Mouse (Mus musculus): ENCODE measurements around the gene Unc93b1. TPM values are rescaled to one million over a fixed set of nuclear protein-coding genes. Genes with fewer than 3 reads are reported as not detected.
"Not testable (repeated sequence)": the region's sequence is repeated elsewhere in the genome, so short reads cannot be mapped to it uniquely, and the experiment has no call there.

The Unc93b1 gene
- total RNA-seq, 2 experiments from 2014 or later, result 29.3 to 34.4 TPM

- ATAC-seq (replicated peaks; ENCODE audit: low FRiP score, poor library complexity, severe bottlenecking), result peak; percentile 90
Observed at GRCm38 (mm10) chr19:3972229-3972628, 37.2 kb downstream of the Unc93b1 start, which contains the start of gene Aldh3b2. Gene Aldh3b2 (plus strand): TSS chr19:3972328.

- not testable (repeated sequence) for ATAC-seq (replicated peaks; ENCODE audit: low FRiP score, poor library complexity, severe bottlenecking)
Observed at GRCm38 (mm10) chr19:3974608-3975007, 39.6 kb downstream of the Unc93b1 start.

DNA sequence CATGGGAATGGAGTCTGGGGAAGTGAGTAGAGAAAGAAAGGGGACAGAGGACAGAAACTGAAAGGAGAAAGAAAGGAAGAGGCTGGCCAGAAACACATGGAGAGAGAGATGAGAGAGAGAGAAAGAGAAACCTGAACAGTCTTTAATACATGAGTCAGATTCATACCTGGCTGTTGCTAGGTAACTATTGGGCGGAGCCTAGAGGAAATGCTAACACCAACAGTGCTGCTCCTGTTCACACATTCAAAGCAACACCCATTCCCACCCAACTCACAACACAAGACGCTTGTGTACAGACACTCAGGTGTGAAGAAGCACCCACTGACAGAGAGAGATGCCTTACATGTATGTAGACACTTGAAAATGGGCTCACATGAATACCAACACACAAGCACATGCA, 40.9 kb downstream of the Unc93b1 start:
- no peak for ATAC-seq (replicated peaks; ENCODE audit: low FRiP score, poor library complexity, severe bottlenecking)

- ATAC-seq (replicated peaks; ENCODE audit: low FRiP score, poor library complexity, severe bottlenecking), result peak; percentile 65; the same call in 1 of the 2 replicates
Observed at GRCm38 (mm10) chr19:3980309-3980708, 45.3 kb downstream of the Unc93b1 start.

GRCm38 (mm10) chr19:3980917-3981316, 45.9 kb downstream of the Unc93b1 start:
- ATAC-seq (replicated peaks; ENCODE audit: low FRiP score, poor library complexity, severe bottlenecking), result no peak

GRCm38 (mm10) chr19:3983527-3984200, 48.7 kb downstream of the Unc93b1 start:
- no peak for ATAC-seq (replicated peaks; ENCODE audit: low FRiP score, poor library complexity, severe bottlenecking)

GRCm38 (mm10) chr19:3985261-3985681, 50.3 kb downstream of the Unc93b1 start:
- ATAC-seq (replicated peaks; ENCODE audit: low FRiP score, poor library complexity, severe bottlenecking), result no peak

DNA sequence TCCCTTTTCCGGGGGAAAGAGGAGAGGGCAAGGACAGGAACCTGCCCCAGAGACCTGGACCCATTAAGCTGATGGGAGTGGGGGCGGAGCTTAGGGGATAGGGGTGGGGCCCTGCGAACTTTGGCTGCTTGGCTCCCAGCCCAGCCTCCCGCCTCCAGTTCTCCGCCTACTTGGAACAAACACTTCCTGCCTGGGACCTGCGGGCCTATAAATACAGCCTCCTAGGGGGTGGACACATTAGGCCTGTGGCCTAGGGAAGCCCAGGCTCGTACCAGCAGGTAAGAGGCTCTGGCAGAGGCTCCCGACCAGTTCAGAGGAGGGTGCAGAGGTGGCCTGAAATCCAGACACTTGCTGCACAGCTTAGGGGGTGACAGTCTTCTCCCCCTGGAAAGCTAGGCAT, 51.3 kb downstream of the Unc93b1 start, which contains the start of gene Acy3:
Acy3 (plus strand) TSS at position 237 of the 400 bp plus-strand sequence.
- peak; percentile 63 for ATAC-seq (replicated peaks; ENCODE audit: low FRiP score, poor library complexity, severe bottlenecking)

GRCm38 (mm10) chr19:3988066-3988465, 53.1 kb downstream of the Unc93b1 start:
- ATAC-seq (replicated peaks; ENCODE audit: low FRiP score, poor library complexity, severe bottlenecking), result no peak

DNA sequence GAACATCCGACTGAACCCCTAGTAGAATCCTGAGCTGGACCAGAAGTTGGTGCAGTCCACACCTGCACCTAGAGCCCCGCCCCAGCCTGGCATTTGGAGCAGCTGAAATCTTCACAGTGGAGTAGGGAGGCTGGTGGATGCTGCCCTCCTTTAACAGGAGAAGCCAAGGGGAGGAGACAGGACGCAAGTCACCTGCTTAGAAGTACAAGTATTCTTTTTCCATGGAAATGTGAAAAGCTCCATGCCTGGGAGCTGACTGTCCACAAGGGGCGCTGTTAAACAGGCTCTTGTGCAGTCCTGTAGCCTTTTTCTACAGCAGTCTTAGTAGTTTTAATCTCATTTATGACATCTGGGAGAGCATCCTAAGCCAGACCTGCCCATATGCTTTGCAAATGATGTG, 53.8 kb downstream of the Unc93b1 start:
- no peak for ATAC-seq (replicated peaks; ENCODE audit: low FRiP score, poor library complexity, severe bottlenecking)

DNA sequence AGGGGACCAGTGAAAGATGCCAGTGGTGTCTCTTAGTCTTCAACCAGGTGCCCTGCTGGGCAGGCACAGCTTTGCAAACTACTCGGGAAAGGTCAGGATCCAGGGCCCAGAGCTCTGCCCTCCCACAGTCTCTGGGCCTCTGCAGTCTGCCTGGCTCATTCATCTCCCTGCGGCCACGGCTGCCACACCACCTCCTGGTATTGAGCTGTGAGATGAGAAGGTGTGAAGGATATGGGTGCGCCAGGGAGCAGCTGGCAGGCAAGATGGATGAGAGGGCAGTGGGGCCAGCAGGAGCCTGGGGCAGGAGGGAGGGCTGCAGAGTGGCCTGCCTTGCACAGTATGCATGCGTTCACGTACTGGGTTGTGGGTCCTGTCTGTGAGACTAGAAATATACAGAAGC, 55.8 kb downstream of the Unc93b1 start:
- ATAC-seq (replicated peaks; ENCODE audit: low FRiP score, poor library complexity, severe bottlenecking), result no peak

- ATAC-seq (replicated peaks; ENCODE audit: low FRiP score, poor library complexity, severe bottlenecking), result no peak
Observed at GRCm38 (mm10) chr19:3991562-3991961, 56.6 kb downstream of the Unc93b1 start.

GRCm38 (mm10) chr19:3991966-3992365, 57.0 kb downstream of the Unc93b1 start:
- ATAC-seq (replicated peaks; ENCODE audit: low FRiP score, poor library complexity, severe bottlenecking), result no peak

DNA sequence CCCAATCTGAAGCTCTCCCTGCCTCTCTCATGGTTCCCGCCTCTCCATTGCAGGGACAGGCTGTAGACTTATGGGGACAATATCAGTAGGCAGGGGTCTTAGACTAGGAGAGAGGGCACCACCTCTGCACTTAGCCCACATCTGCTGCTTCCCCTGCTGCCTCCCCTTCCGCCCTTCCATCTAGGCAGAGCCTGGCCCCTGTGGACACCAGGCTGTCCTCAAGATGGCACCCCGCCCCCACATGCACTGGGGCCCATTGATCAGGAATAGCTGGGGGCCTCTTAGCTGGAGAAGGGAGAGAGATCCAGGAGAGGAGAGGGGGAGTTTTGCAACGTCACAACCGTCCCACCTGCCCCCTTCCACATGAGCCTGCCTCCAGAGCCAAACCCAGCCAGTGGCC, 57.4 kb downstream of the Unc93b1 start, which contains the start of gene Tbx10:
Tbx10 (plus strand) TSS at position 337 of the 400 bp plus-strand sequence.
- ATAC-seq (replicated peaks; ENCODE audit: low FRiP score, poor library complexity, severe bottlenecking), result no peak

DNA sequence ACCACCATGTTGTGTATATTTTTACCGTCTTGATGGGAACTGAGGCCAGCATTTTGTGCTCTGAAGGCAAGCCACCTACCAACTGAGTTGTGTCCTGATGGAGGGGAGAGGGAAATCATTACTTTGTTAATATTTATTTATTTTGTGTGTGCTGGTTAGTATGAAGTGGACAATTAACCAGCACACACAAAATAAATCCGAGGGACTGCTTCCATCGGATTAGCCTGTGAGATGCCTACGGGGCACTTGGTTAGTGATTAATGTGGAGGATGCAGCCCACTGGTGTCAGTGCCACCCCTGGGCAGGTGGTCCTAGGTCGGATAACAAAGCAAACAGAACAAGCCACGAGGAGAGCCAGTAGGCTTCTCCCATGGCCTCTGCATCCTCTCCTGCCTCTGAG, 59.9 kb downstream of the Unc93b1 start:
- no peak for ATAC-seq (replicated peaks; ENCODE audit: low FRiP score, poor library complexity, severe bottlenecking)

GRCm38 (mm10) chr19:3995505-3995904, 60.5 kb downstream of the Unc93b1 start:
- ATAC-seq (replicated peaks; ENCODE audit: low FRiP score, poor library complexity, severe bottlenecking), result no peak

DNA sequence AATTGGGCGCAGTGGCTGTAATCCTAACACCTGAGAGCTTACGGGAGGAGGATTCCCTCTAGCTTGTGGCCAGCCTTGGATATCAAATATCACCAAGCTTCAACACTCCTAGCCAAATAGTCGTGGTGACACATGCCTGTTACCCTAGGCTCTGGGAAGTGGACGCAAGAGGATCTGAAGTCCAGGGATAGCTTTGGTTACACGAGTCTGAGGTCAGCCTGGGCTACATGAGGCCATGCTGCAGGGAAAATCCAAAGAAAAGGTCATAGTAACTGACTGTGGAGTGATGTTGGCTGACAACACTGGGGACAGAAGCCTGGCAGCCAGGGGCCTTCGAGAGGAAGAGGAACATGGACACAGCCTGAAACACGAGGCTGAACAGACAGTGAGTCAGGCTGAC, 61.1 kb downstream of the Unc93b1 start:
- ATAC-seq (replicated peaks; ENCODE audit: low FRiP score, poor library complexity, severe bottlenecking), result no peak

- ATAC-seq (replicated peaks; ENCODE audit: low FRiP score, poor library complexity, severe bottlenecking), result no peak
Observed at GRCm38 (mm10) chr19:3996747-3997146, 61.8 kb downstream of the Unc93b1 start.

DNA sequence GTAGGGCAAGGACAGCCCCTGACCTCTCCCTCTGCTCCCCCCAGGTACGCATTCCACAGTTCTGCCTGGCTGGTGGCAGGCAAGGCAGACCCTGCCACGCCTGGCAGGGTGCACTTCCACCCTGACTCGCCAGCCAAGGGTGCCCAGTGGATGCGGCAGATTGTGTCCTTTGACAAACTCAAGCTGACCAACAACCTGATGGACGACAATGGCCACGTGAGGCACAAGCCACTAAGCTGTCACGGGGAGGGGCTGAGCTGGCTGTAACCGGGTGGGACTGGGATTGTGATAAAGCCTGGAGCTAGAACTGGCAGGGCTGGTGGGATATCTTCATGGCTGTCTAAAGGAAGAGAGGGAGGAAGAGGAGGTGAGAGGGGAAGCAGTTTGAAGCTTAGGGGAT, 62.2 kb downstream of the Unc93b1 start:
- ATAC-seq (replicated peaks; ENCODE audit: low FRiP score, poor library complexity, severe bottlenecking), result no peak

GRCm38 (mm10) chr19:3998335-3998734, 63.3 kb downstream of the Unc93b1 start:
- ATAC-seq (replicated peaks; ENCODE audit: low FRiP score, poor library complexity, severe bottlenecking), result no peak
